Mouse (Mus musculus) adipocyte (in vitro differentiated cells): ENCODE data around the gene Coq9.

Experiments
- DNase-seq: peaks from one replicate; pipeline ENCODE4 v3.0.0-alpha.2; 2016; ENCODE audit warnings: low spot score

Coq9 gene

DNA sequence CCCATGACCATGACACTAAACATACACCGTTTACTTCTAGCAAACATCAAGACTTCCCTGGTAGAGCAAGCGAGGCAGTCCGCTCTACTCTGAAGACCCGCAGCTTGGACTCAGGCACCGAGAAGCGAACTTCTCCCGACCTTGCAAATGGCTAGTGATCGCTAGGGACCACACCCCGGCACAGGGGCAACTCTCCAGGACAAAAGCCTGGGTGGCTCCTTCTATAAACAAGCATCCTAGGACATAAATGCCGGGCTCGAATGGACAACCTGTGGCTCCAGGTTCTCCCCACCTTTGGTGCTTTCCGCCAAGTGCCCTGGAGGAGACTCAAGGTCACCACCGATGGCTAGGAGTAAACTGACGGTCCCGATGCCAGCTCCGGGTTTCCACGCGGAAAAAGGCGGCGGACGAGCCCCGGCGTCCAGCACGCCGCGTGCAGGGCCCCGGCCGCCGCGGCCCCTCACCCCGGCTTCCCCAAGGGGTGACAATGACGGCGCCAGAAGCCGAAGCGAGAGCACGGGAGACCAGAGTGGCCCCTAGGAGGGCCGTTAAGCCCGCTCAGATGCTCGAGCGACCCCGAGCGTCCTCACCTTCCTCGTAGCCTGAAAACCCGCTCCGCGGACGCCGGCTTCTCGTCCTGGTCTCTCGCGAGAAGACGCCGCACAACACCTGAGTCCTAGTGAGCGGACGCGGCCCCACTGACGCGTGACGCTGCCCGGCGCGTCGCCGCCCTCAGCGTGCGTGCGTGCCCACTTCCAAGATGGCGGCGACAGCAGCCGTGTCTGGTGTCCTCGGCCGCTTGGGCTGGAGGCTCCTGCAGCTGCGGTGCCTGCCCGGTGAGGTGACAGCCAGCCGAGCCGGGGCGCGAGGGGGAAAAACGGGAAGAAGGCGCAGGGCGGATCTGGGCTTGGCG lies at the start of gene Coq9, which contains the start of gene Ciapin1:
Gene Coq9, plus strand, starts transcription at position 660 of the 913 bp plus-strand sequence.
Gene Ciapin1, minus strand, starts transcription at position 697 of the 913 bp plus-strand sequence.
- DNase-seq = peak; percentile 94

GRCm38 (mm10) chr8:94789256-94789955 lies 48.7 kb upstream of the Coq9 start:
- peak; percentile 39 for DNase-seq

GRCm38 (mm10) chr8:94794368-94794767 lies 43.8 kb upstream of the Coq9 start:
- no peak for DNase-seq

- DNase-seq = no peak
These were observed 43.3 kb upstream of the Coq9 start for GRCm38 (mm10) chr8:94794782-94795181.

GRCm38 (mm10) chr8:94800278-94800968 lies 37.7 kb upstream of the Coq9 start:
- DNase-seq = no peak

GRCm38 (mm10) chr8:94801293-94802095 lies 36.6 kb upstream of the Coq9 start:
- no peak for DNase-seq

- DNase-seq = no peak
These were observed 35.7 kb upstream of the Coq9 start for GRCm38 (mm10) chr8:94802375-94802774.

DNA sequence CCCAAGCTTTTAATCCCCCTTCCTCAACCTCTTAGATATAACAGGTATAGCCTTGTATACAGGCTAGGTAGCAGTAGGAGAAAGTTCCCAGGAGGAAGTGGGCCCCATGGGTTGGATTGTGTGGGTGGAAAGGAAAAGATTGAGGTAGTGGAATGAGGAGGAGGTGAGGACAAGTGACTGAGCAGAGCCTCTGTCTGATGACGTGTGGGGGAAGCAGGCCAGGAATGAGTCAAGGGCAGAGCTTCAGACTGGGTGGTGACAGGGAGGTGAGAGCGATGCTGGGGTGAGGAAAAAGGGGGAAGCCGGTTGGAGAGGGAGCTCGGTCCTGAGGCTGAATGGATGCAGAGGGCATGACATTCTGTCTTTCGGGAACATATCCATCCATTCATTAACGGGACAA lies 34.6 kb upstream of the Coq9 start:
- DNase-seq = no peak

GRCm38 (mm10) chr8:94804546-94805340 lies 33.4 kb upstream of the Coq9 start:
- no peak for DNase-seq

DNA sequence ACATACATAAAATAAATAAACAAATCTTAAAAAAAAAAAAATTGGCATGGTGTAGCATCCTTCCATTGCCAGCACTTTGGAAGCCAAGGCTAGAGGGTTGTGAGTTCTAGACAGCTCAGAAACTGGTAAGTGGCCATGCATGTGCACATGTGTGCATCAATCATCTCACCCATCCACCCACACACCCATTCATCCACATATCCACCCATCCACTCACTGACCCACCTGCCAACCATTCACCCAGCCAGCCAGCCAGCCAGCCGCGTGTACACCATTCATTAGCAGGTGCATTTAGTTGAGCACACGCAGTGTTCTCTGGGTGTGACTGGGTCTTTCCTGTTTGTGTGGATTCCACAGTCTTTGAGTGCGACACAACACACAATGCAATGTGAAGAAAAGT lies 32.3 kb upstream of the Coq9 start:
- DNase-seq = no peak

DNA sequence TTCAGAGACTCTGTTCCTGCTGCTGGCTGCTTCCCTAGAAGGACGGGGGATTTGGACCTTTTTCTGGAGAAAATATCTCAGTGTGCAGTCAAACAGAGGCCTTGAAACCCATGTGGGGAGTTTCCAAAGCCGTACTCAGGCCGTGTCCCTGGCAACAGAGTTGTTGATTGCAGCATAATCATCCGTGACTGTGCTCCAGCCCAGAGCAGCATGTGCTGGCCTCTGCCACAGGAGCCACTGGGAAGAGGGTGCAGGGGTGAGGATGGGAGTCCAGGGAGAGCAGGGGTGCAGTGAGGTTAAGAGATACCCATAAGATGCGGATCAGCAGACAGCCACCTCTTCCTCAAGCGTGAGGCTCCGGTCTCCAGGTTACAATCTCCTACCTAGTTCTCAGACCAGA lies 30.6 kb upstream of the Coq9 start:
- peak; percentile 83 for DNase-seq

DNA sequence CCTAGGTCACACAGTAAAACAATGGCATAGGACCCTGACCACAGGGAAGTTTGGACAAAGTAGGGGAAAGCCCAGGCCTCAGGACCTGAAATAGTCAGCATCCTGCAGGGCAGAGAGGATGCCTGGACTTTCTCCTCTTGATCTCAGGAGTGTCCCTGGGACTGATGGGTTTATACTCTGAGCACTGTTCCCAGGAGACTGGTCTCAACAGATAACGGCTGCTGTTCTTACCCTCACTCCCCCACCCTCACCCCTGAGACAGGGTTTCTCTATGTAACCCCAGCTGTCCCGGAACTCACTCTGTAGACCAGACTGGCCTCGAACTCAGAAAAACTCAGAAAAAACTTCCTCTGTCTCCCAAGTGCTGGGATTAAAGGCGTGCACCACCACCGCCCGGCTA lies 29.7 kb upstream of the Coq9 start:
- no peak for DNase-seq

DNA sequence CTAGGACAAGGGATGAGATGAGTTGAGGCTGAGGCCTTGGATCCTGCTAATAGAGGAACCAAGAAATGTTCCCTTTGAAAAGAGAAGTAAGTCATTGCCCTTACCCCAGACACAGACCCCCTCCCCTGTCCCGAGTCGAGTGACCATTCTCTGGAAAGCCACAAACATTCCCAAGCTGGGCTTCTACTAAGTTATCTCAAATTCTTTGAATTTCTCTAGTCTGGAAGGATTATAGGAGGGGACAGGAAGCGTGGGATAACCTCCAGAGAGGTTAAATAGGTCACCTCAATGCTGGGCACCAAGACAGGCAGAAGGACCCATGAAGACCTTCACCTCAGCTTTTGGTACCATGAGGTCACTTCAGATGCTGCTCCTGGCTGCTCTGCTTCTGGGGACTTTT lies 28.0 kb upstream of the Coq9 start, which contains the start of gene Ccl17:
Gene Ccl17, plus strand, starts transcription at position 301 of the 400 bp plus-strand sequence.
- DNase-seq = no peak

DNA sequence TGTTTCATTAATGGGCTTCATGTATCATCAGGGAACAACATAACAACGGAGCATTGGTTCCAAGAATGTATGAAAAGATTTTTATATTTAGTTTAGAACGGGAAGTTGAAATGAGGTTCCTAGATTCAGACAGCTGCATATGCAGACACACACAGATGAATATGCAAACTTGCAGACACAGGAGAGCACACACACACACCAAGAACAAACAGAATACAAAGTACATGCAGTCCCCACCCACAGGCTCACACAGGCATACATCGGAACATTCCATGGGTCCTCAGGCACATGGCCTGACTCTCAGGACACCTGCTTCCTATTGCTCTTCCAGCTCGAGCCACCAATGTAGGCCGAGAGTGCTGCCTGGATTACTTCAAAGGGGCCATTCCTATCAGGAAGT lies 27.3 kb upstream of the Coq9 start:
- no peak for DNase-seq

GRCm38 (mm10) chr8:94811654-94812053 lies 26.5 kb upstream of the Coq9 start:
- DNase-seq = no peak

DNA sequence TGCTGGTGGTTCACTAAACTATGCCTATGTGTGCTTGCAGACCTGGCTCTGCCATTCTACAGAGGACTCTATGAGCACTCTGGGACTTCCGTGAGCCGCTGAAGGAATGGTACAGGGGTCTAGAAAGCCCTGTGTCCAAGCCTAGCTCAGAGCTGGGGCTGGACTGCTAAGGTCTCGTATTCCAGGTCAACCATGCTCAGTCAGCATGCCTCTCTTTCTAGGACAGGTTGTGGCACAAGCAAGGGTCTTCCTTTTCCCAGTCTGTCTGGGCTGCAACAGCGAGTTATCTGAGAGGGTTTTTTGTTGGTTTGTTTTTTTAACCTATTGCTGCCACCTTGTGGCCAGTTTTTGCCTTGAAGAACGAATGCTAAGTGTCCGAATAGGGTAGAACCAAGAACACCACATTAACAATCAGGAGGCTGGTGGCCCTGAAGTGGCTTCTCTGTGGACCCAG lies 25.4 kb upstream of the Coq9 start:
- DNase-seq = peak; percentile 92

DNA sequence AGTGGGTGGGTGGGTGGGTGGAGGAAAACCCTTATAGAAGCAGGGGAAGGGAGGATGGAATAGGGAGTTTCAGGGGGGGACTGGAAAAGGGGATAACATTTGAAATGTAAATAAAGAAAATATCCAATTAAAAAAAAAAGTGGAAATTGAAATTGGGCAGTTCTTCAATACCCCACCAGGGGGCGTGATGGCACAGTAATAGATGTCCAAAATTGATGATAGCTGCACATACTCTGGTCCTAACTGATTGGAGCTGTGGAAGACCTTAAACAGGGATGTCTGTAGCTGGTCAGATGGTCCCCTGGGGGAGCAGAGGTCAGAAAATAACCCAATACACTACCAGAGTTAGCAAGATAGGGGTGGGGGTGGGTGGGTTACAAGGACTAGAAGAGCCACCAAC lies 23.6 kb upstream of the Coq9 start:
- DNase-seq = peak; percentile 34

DNA sequence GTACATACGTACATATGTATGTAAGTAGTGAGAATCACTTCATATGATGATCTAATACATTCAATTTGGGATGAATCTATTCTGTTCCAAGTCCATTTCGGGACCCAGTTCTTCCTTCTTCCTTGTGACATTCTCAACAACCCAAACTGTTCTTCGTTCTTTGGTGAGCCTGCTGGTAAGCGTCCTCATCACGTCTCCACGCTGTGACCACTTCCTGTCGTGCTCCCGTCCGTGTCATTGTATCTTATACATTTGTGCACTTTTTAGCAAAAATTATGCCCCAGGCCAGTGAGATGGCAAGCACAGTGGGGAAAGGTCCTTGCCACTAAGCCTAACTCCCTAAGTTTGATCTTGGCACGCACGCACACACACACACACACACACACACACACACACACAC lies 20.2 kb upstream of the Coq9 start:
- DNase-seq = no peak

GRCm38 (mm10) chr8:94819671-94820179 lies 18.4 kb upstream of the Coq9 start:
- no peak for DNase-seq

GRCm38 (mm10) chr8:94820553-94820952 lies 17.6 kb upstream of the Coq9 start:
- DNase-seq = no peak
